Mouse (Mus musculus) G1E (cell line): ENCODE data around the gene Glb1.

Experiments
- CTCF ChIP-seq: IDR thresholded peaks from 2 replicates; pipeline ENCODE4 v1.5.1; 2012; ENCODE audit warnings: low read depth, low read length, inconsistent platforms, mixed read lengths
- GATA1 ChIP-seq: IDR thresholded peaks from 2 replicates; pipeline ENCODE4 v1.6.1; 2012; ENCODE audit warnings: borderline replicate concordance, low read length, inconsistent platforms, mixed read lengths
- GATA2 ChIP-seq: IDR thresholded peaks from 2 replicates; pipeline ENCODE4 v1.6.1; 2012; ENCODE audit warnings: low read depth, low read length, inconsistent platforms, borderline replicate concordance
- TAL1 ChIP-seq: conservative IDR thresholded peaks from 2 replicates; pipeline ENCODE4 v1.6.1; 2012; ENCODE audit warnings: low read depth, low read length, inconsistent platforms, mixed read lengths

GRCm38 (mm10) chr9:114451615-114452014 is 50.7 kb downstream of the Glb1 start:
- TF ChIP-seq CTCF (no peak), GATA1 (no peak), GATA2 (no peak), TAL1 (no peak)
